Mouse (Mus musculus) lung, embryonic 14.5 days (tissue): Measurements from ENCODE around the gene Mvb12b. TPM values are rescaled to one million over a fixed set of nuclear protein-coding genes. Genes with fewer than 3 reads are reported as not detected.

Experiments
- ATAC-seq: fragments of 200-750 bp; cut with Nextera tagmentation; 2 replicates; pipeline ENCODE4 v1.8.0; 2017; ENCODE audit warnings: mild to moderate bottlenecking, moderate TSS enrichment, moderate library complexity; ENCODE audit not compliant: insufficient read depth
- DNase-seq: peaks from one replicate; pipeline ENCODE4 v3.0.0-alpha.2; 2015
- H3K27ac ChIP-seq: fragments of 300-500 bp; sonication (generic); 2 replicates; pipeline ENCODE4 v1.5.1; 2014; ENCODE audit warnings: low read depth, mild to moderate bottlenecking, moderate library complexity
- H3K27me3 ChIP-seq: fragments of 300-500 bp; sonication (generic); 2 replicates; pipeline ENCODE4 v1.6.1; 2014; ENCODE audit warnings: low read length, control low read depth; ENCODE audit not compliant: insufficient read depth
- H3K36me3 ChIP-seq: fragments of 300-500 bp; sonication (generic); 2 replicates; pipeline ENCODE4 v1.6.1; 2014; ENCODE audit warnings: control low read depth; ENCODE audit not compliant: insufficient read depth
- H3K4me1 ChIP-seq: fragments of 300-500 bp; sonication (generic); 2 replicates; pipeline ENCODE4 v1.6.1; 2014; ENCODE audit warnings: antibody characterized with exemption, control low read depth; ENCODE audit not compliant: insufficient read depth
- H3K4me2 ChIP-seq: fragments of 300-500 bp; sonication (generic); 2 replicates; pipeline ENCODE4 v1.6.1; 2014; ENCODE audit warnings: mild to moderate bottlenecking
- H3K4me3 ChIP-seq: fragments of 300-500 bp; sonication (generic); 2 replicates; pipeline ENCODE4 v1.5.1; 2014; ENCODE audit warnings: low read depth, low read length
- H3K9ac ChIP-seq: fragments of 300-500 bp; sonication (generic); 2 replicates; pipeline ENCODE4 v1.6.1; 2014
- H3K9me3 ChIP-seq: fragments of 300-500 bp; sonication (generic); 2 replicates; pipeline ENCODE4 v1.6.1; 2016; ENCODE audit warnings: low read depth, low read length, control low read depth
- CTCF ChIP-seq: IDR thresholded peaks from 2 replicates; pipeline ENCODE4 v1.5.1; 2016; ENCODE audit warnings: antibody characterized with exemption, low read depth
- WGBS: fragments of 180-500 bp; shearing (Covaris S2); extraction: QIAGEN DNeasy Blood & Tissue Kit; methylation state at CpG from one replicate; pipeline ENCODE4 v1.1.7; 2014; 5-methylcytosine and 5-hydroxymethylcytosine counted together
- polyA plus RNA-seq: library from polyadenylated mRNA; unstranded; fragments of >200 nt; fragmentation: Nextera tagmentation; extraction: Ambion mirVana; gene quantifications from 2 replicates; pipeline ENCODE4 v1.2.1, GENCODE M21; 2014

Gene Mvb12b
- polyA plus RNA-seq, 1 experiment from 2014 or later = 20.7 TPM

DNA sequence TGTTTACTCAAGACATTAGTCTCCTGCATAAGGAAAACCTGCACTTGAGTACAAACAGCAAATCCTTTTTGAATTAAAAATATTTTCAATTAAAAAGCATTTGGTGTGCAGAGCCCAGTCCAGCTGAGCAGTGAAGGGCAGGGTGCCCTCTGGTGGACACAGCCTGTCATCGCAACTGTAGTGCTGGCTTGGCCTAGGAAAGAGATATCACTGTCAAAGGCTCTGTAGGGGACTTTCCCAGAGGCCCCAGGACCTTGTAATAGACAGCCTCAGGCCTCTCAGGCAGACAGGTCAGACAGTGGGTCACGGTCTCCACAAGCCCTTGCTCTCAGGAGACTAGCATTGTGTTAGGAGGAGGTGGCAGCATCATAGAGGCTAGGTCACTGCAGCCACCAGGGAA lies 151.0 kb downstream of the Mvb12b start:
- Histone ChIP-seq H3K9me3 (no peaks in the 10 kb centered on the region), H3K36me3 (peaks cover 17% of the 10 kb centered on the region), H3K4me1 (no peaks in the 10 kb centered on the region), H3K9ac (0 out of 2 replicates have a peak overlapping the region, but pooled peaks have one; percentile 15), H3K27ac (no peak overlapping the region; the same call in 1 of the 2 replicates), H3K27me3 (no peaks in the 10 kb centered on the region), H3K4me3 (no peak overlapping the region), H3K4me2 (no peak overlapping the region)
- ATAC-seq (peak; percentile 25; the same call in 1 of the 2 replicates), DNase-seq (peak; percentile 87)
- WGBS = 2% methylated on average over 2 of the region's 2 CpGs
- TF ChIP-seq CTCF = peak; percentile 93

DNA sequence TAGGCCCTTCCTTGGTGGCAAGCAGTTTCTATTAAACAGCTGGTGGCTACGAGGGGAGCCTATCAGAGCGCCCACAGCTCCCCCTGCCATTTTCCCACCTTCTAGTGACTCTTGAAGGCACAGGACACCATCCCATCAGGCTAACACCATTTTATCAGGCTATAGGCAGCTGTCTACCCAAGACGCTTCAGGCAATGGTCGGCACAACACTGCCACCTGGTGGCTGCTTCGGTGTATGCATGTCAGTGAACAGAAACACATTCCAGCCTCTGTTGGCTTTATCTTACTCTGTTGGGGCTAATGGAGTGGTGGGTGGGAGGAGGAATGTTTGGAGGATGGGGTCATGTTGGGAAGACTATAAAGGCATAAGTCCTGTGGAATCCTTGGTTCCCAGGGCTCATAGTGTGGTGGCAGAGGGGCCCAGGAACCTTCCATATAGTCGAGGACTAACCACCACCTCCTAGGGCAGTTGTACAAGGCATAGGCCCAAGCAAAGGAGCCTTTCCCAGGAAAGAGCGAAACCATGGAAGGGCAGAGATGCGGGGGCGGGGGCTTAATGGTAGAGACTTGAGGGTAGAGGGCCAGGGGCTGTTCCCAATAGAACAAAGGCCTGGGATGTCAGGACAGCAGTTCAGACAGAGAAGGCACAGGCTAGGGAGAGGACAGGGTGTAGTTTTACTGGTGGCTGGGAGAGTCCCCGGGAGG lies 152.8 kb downstream of the Mvb12b start:
- DNase-seq (peak; percentile 93), ATAC-seq (no peak)
- H3K9me3 ChIP-seq = no peaks in the 10 kb centered on the region
- no peak overlapping the region for H3K4me2 ChIP-seq
- no peak overlapping the region for H3K27ac ChIP-seq
- H3K36me3 ChIP-seq = peaks cover 13% of the 10 kb centered on the region
- no peaks in the 10 kb centered on the region for H3K4me1 ChIP-seq
- no peak overlapping the region for H3K4me3 ChIP-seq
- 40% methylated on average over 10 of the region's 10 CpGs for WGBS
- H3K9ac ChIP-seq = no peak overlapping the region
- no peaks in the 10 kb centered on the region for H3K27me3 ChIP-seq
- TF ChIP-seq CTCF = peak; percentile 99

DNA sequence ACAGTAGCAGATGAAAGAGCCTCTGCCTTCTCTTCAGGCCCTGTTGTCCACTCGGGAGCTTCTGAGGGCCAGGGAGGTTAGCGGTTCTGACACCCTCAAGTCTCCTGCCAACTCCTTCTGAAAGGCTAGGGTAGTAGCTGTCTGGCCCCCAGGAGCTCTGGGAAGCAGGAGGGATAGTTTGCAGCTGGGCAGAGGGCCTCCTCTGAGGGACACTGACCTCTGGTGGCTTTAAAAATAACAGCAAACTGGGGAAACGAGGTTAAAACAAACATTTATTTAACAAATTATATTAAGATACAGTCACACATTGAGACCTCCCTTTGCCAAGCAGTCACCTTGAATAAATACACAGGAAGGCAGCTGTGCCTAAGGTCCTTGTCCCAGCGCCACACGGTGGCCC lies 158.0 kb downstream of the Mvb12b start:
- peak; percentile 57 for TF ChIP-seq CTCF
- no peaks in the 10 kb centered on the region for H3K4me1 ChIP-seq
- no peak overlapping the region for H3K4me2 ChIP-seq
- no peaks in the 10 kb centered on the region for H3K27me3 ChIP-seq
- no peaks in the 10 kb centered on the region for H3K9me3 ChIP-seq
- H3K4me3 ChIP-seq = no peak overlapping the region
- H3K36me3 ChIP-seq = peaks cover 19% of the 10 kb centered on the region
- ATAC-seq = no peak
- peak; percentile 60 for DNase-seq
- H3K9ac ChIP-seq = no peak overlapping the region
- H3K27ac ChIP-seq = no peak overlapping the region
- WGBS = 14% methylated on average over 5 of the region's 5 CpGs

DNA sequence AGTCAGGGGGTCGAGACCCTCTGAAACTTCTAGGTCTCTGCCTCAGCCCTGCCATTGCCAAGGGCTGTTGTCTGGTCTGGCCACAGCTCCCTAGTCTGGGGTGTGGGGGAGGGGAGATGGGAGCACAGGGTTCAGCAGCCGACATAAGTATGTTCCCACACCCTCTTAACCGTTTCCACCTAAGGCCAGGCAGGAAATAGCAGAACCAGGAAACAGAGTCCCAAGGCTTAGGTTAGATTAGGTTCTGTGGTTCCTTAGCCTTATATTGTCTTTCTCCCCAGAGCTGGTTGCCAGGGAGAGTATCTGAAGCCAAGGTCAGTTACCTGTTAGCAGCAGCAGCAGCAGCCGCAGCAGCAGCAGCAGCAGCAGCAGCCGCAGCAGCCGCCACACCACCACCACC lies 160.5 kb downstream of the Mvb12b start:
- Histone ChIP-seq H3K27me3 (no peaks in the 10 kb centered on the region), H3K4me1 (no peaks in the 10 kb centered on the region), H3K27ac (no peak overlapping the region), H3K36me3 (peaks cover 12% of the 10 kb centered on the region), H3K4me2 (no peak overlapping the region), H3K9me3 (no peaks in the 10 kb centered on the region), H3K9ac (no peak overlapping the region), H3K4me3 (no peak overlapping the region)
- no peak for ATAC-seq
- WGBS = 51% methylated on average over 6 of the region's 6 CpGs
- no peak for TF ChIP-seq CTCF
- DNase-seq = no peak

DNA sequence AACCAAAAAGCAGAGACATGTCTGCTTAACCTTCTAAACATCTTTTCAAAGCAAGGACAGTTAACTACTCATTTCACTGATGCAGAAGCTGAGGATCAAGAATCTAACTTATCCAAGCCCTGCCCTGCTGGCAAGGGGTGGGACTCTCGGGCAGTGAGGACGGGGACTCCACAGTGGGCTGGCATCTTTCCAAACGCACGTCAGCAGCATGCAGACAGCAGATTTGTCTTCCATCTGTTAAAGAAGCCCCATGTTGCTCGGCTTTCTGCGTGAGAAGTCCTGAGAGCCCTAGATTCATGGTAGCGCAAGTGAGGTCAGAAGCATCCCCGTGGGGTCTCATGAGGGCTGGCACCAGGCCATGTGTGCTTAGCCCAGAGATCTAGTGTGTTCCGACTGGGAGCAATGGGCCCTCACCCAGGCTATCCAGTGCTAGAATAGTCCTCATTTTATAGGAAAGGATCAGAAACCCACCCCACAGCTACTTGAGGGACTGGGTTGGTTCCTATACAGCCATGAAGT lies 167.3 kb downstream of the Mvb12b start:
- DNase-seq = peak; percentile 69
- H3K27ac ChIP-seq = no peak overlapping the region
- 0 out of 2 replicates have a peak, but pooled peaks cover 7% of the 10 kb centered on the region for H3K4me1 ChIP-seq
- H3K4me3 ChIP-seq = no peak overlapping the region
- no peak overlapping the region for H3K4me2 ChIP-seq
- H3K36me3 ChIP-seq = no peaks in the 10 kb centered on the region
- no peak overlapping the region for H3K9ac ChIP-seq
- H3K9me3 ChIP-seq = no peaks in the 10 kb centered on the region
- no peak for TF ChIP-seq CTCF
- WGBS = 30% methylated on average over 9 of the region's 9 CpGs
- H3K27me3 ChIP-seq = peaks cover 20% of the 10 kb centered on the region
- no peak for ATAC-seq

DNA sequence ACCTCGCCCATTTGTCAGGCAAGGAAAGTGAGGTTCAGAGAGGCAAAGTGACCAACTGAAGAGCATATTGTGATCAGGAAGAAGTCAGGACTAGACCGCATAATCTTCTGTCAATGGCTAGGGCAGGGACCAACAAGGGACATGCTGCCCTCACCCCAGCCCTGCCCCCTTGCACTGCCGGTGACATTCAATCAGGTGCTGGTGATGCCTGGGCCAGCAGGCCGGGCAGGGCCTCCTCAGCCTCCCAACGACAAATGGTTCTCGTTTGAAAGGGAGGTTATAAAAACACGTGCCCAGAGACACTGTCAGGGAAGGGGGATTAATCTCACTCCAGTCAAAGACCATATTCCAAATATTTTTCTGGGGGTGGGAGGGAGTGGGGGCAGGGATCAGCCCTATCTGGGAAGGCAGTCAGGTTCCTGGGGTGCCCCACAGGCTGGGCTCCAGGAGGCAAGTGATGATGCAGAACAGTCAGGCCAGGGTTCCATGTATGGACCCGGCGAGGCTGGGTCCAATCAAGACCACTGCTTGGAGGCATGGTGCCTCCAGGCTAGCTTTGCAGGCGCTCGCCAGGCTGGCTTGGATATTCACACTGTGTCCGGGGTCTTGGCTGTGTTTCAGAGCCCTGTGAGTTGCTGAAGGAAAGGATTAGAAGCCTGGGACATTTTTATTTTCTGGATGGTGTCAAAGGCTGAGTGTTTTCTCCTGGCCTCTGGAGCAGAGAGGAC lies 168.2 kb downstream of the Mvb12b start:
- TF ChIP-seq CTCF = no peak
- H3K9ac ChIP-seq = no peak overlapping the region
- H3K36me3 ChIP-seq = no peaks in the 10 kb centered on the region
- H3K9me3 ChIP-seq = no peaks in the 10 kb centered on the region
- no peak overlapping the region for H3K4me3 ChIP-seq
- ATAC-seq = peak; percentile 36; the same call in 1 of the 2 replicates
- DNase-seq = peak; percentile 48
- H3K27me3 ChIP-seq = peaks cover 25% of the 10 kb centered on the region
- H3K27ac ChIP-seq = no peak overlapping the region
- H3K4me1 ChIP-seq = 0 out of 2 replicates have a peak, but pooled peaks cover 7% of the 10 kb centered on the region
- H3K4me2 ChIP-seq = no peak overlapping the region
- 31% methylated on average over 12 of the region's 12 CpGs for WGBS

DNA sequence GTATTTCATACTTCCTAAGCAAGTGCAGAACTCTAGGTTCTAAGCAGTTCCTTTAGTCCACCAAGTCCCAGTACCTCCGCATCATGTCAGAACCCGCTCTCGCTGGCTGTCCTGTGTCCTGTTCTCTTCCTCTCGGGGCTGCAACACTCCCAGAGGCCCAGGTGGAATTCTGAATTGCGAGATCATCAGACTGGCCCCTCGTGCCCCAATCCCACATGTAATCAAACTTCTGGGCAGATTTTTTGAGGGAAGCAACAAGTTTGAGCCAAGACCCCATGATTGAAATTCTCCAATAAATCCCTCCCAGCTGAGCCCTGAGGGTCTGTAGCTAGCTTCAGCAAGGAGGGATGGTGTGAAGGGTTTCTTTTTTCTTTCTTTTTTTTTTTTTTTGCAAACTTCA lies 169.2 kb downstream of the Mvb12b start:
- Histone ChIP-seq H3K9ac (no peak overlapping the region; the same call in 1 of the 2 replicates), H3K27me3 (peaks cover 25% of the 10 kb centered on the region), H3K4me3 (no peak overlapping the region), H3K9me3 (no peaks in the 10 kb centered on the region), H3K27ac (no peak overlapping the region), H3K4me2 (no peak overlapping the region), H3K36me3 (no peaks in the 10 kb centered on the region), H3K4me1 (0 out of 2 replicates have a peak, but pooled peaks cover 7% of the 10 kb centered on the region)
- DNase-seq (no peak), ATAC-seq (no peak)
- no peak for TF ChIP-seq CTCF
- WGBS = 52% methylated on average over 6 of the region's 6 CpGs
